Mouse (Mus musculus) midbrain, postnatal 0 days (tissue): ENCODE data around the gene Olfr635. TPM values are rescaled to one million over a fixed set of nuclear protein-coding genes. Genes with fewer than 3 reads are reported as not detected.

Source experiments
- ATAC-seq: fragments of 200-750 bp; cut with Nextera tagmentation; 2 replicates; pipeline ENCODE4 v1.8.0; 2017; ENCODE audit warnings: moderate number of reproducible peaks, mild to moderate bottlenecking, moderate TSS enrichment, moderate library complexity; ENCODE audit not compliant: low FRiP score
- DNase-seq: peaks from one replicate; pipeline ENCODE4 v3.0.0-alpha.2; 2015; ENCODE audit warnings: low spot score
- H3K27ac ChIP-seq: fragments of 300-500 bp; sonication (generic); 2 replicates; pipeline ENCODE4 v1.5.1; 2014; ENCODE audit warnings: low read depth, mild to moderate bottlenecking, low read length, mixed read lengths
- H3K27me3 ChIP-seq: fragments of 300-500 bp; sonication (generic); 2 replicates; pipeline ENCODE4 v1.6.1; 2014; ENCODE audit warnings: low read length, control low read depth, mixed read lengths; ENCODE audit not compliant: insufficient read depth
- H3K36me3 ChIP-seq: fragments of 300-500 bp; sonication (generic); 2 replicates; pipeline ENCODE4 v1.6.1; 2014; ENCODE audit warnings: low read length, control low read depth, mixed read lengths; ENCODE audit not compliant: insufficient read depth
- H3K4me1 ChIP-seq: fragments of 300-500 bp; sonication (generic); 2 replicates; pipeline ENCODE4 v1.6.1; 2014; ENCODE audit warnings: mild to moderate bottlenecking, control low read depth, antibody characterized with exemption, low read length, mixed read lengths; ENCODE audit not compliant: insufficient read depth
- H3K4me2 ChIP-seq: fragments of 300-500 bp; sonication (generic); 2 replicates; pipeline ENCODE4 v1.6.1; 2014; ENCODE audit warnings: low read depth, mild to moderate bottlenecking, low read length, mixed read lengths; ENCODE audit not compliant: poor library complexity, severe bottlenecking
- H3K4me3 ChIP-seq: fragments of 300-500 bp; sonication (generic); 2 replicates; pipeline ENCODE4 v1.5.1; 2014; ENCODE audit warnings: low read depth, mild to moderate bottlenecking, low read length, moderate library complexity
- H3K9ac ChIP-seq: fragments of 300-500 bp; sonication (generic); replicated peaks from 2 replicates; pipeline ENCODE4 v1.6.1; 2014; ENCODE audit warnings: mild to moderate bottlenecking, low read length, moderate library complexity, mixed read lengths; ENCODE audit not compliant: poor library complexity, severe bottlenecking
- H3K9me3 ChIP-seq: fragments of 300-500 bp; sonication (generic); 2 replicates; pipeline ENCODE4 v1.6.1; 2016; ENCODE audit warnings: low read length, control low read depth
- CTCF ChIP-seq: IDR thresholded peaks from 2 replicates; pipeline ENCODE4 v1.5.1; 2016; ENCODE audit warnings: antibody characterized with exemption, mild to moderate bottlenecking
- WGBS: fragments of 180-500 bp; shearing (Covaris S2); extraction: QIAGEN DNeasy Blood & Tissue Kit; methylation state at CpG from one replicate; pipeline ENCODE4 v1.1.7; 2014; 5-methylcytosine and 5-hydroxymethylcytosine counted together
- polyA plus RNA-seq: library from polyadenylated mRNA; unstranded; fragments of >200 nt; fragmentation: Nextera tagmentation; extraction: Ambion mirVana; gene quantifications from 2 replicates; pipeline ENCODE4 v1.2.1, GENCODE M21; 2015
- total RNA-seq: library from RNA; depleted of rRNA; stranded (reverse); fragments of >200 nt; gene quantifications from 2 replicates; pipeline ENCODE4 v1.2.3, GENCODE M21; 2014

Gene Olfr635
- total and polyA plus RNA-seq, 2 experiments from 2014 or later, result 0.01 TPM; not detected in 1

DNA sequence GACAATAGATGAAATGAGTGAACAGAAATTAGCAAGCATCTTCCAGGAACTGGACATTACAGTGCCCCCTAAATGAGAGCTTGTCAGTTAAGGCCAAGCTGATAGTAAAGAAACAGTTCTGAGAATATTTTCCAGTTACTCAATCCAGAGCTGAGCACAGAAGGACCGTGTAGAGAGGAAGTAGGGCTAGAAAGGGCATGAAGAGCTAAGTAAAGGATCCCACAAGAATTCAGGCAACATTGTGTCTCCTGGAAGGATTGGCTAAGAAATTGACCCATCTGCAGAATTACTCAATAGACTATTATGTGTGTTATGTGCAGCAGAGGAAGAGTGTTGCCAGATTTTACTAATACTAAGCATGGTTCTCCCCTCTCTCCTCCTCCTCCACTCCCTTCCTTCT lies 830 bp downstream of the Olfr635 start:
- Histone ChIP-seq H3K27ac (no peak overlapping the region), H3K4me2 (no peak overlapping the region), H3K4me1 (no peaks in the 10 kb centered on the region), H3K9ac (no peak overlapping the region), H3K4me3 (no peak overlapping the region), H3K27me3 (no peaks in the 10 kb centered on the region), H3K9me3 (no peaks in the 10 kb centered on the region), H3K36me3 (no peaks in the 10 kb centered on the region)
- no peak for ATAC-seq
- WGBS, result 38% methylated on average over 1 of the region's 1 CpGs
- no peak for TF ChIP-seq CTCF
- no peak for DNase-seq

DNA sequence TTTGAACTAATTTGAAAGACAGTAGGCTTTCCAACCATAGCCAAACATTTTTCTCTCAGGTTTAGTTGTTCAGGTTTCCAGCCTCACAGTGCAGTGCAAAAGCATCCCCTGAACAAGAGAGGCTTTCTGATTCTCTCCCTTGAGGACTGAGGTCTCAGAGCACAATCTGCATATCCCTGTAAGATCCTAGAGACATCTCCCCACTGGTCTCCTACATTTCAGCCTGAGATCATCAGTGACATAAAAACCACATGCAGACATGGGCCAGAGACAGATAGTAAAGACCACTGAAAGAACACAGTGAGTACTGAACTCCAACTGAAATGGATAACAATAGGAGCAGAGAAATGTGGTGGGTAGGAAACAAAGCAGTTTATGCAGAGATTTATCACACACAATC lies 27.5 kb downstream of the Olfr635 start, which contains the start of gene Olfr638:
Olfr638 (plus strand) TSS at position 301 of the 400 bp plus-strand sequence.
- TF ChIP-seq CTCF, result no peak
- no peaks in the 10 kb centered on the region for H3K27me3 ChIP-seq
- no peak for ATAC-seq

DNA sequence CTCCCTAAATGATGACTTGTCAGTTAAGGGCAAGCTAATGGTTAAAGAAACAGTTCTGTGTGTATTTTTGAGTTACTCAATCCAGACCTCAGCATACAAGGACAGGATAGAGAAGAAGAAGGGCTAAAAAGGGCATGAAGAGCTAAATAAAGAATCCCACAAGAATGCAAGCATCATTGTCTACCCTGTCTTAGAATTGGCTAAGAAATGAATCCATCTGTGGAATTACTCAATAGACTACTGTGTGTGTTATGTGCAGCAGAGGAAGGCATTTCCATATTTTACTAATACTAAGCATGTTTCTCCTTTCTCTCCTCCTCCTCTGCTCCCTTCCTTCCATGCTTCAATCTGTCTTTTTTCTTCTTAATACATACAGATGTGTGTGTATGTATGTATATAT lies 28.2 kb downstream of the Olfr635 start:
- no peak for TF ChIP-seq CTCF
- no peak overlapping the region for H3K27ac ChIP-seq
- no peak for DNase-seq
- no peaks in the 10 kb centered on the region for H3K36me3 ChIP-seq
- H3K27me3 ChIP-seq, result no peaks in the 10 kb centered on the region
- no peak for ATAC-seq
- H3K4me2 ChIP-seq, result no peak overlapping the region
- no peaks in the 10 kb centered on the region for H3K4me1 ChIP-seq
- no peak overlapping the region for H3K4me3 ChIP-seq
- H3K9ac ChIP-seq, result no peak overlapping the region
- H3K9me3 ChIP-seq, result no peaks in the 10 kb centered on the region

More for the DNA sequence above, 27.5 kb downstream of the Olfr635 start, which contains the start of gene Olfr638:
- DNase-seq, result no peak
- Histone ChIP-seq H3K9me3 (no peaks in the 10 kb centered on the region), H3K27ac (no peak within 1 kb of the TSS), H3K4me1 (no peaks in the 10 kb centered on the region), H3K36me3 (no peaks in the 10 kb centered on the region), H3K4me3 (no peak within 1 kb of the TSS), H3K9ac (no peak within 1 kb of the TSS), H3K4me2 (no peak within 1 kb of the TSS)

DNA sequence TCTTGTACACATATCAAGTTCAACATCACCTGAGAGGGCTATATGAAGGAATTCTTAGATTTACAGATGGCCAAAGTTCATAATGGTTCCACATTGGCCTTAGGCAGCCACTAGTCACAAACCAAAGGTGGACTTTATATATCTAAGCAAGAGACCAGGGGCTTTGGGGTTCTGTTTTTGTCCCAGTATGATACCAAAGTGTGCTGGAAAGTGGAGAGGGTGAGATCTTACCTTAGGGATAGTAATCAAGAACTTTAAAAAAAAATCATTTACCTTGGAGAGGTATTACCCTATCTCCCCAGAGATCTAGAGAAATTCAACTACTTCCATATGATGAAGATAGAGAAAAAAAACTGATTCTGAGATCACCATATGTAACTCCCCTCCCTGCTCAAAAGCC lies 46.3 kb downstream of the Olfr635 start, which contains the start of gene Olfr639:
Olfr639 (minus strand) TSS at position 101 of the 400 bp plus-strand sequence.
- Histone ChIP-seq H3K36me3 (no peaks in the 10 kb centered on the region), H3K4me3 (no peak within 1 kb of the TSS), H3K4me1 (no peaks in the 10 kb centered on the region), H3K4me2 (no peak within 1 kb of the TSS), H3K27ac (no peak within 1 kb of the TSS), H3K9me3 (no peaks in the 10 kb centered on the region), H3K9ac (no peak within 1 kb of the TSS), H3K27me3 (no peaks in the 10 kb centered on the region)
- no peak for DNase-seq
- TF ChIP-seq CTCF, result no peak
- no peak for ATAC-seq

DNA sequence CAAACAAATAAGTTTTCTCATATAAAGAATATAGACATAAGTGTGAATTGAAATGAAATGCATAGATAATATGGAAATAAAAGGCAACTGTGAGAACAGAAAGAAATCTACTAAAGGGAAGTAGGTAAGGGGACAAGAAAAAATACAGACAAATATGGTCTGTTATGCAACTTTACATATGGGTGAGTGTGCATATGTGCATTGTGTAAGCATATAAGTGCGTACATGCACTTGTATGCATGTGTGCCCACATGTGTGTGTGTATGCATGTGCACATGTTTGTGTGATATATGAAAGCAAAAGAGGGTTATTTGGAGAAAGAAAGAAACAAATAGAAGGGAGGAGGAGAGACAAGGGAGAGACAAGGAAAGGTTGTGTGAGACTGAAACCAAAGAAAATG lies 48.0 kb downstream of the Olfr635 start:
- DNase-seq (no peak), ATAC-seq (no peak)
- H3K27me3 ChIP-seq, result no peaks in the 10 kb centered on the region
- H3K9ac ChIP-seq, result no peak overlapping the region
- H3K4me2 ChIP-seq, result no peak overlapping the region
- no peak overlapping the region for H3K4me3 ChIP-seq
- TF ChIP-seq CTCF, result no peak
- H3K27ac ChIP-seq, result no peak overlapping the region
- H3K36me3 ChIP-seq, result no peaks in the 10 kb centered on the region
- no peaks in the 10 kb centered on the region for H3K9me3 ChIP-seq
- H3K4me1 ChIP-seq, result no peaks in the 10 kb centered on the region
- WGBS, result 96% methylated on average over 1 of the region's 1 CpGs

DNA sequence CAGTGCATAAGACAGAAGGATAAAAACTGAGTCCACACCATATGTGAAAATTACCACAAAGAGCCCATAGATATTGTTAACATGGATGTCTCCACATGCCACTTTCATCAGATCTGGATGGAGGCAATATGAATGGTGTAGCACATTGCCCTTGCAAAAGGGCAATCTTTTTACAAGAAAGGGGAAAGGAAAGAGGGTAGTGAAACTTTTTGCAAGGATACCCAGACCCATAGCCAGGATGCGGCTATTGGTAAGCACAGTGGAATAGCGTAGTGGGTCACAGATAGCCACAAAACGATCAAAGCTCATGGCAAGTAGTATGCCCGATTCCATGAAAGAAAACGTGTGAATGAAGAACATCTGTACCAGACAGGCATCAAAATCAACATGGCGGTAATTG lies 50.7 kb downstream of the Olfr635 start:
- no peak for ATAC-seq
- H3K27me3 ChIP-seq, result no peaks in the 10 kb centered on the region

More for the DNA sequence above, 50.7 kb downstream of the Olfr635 start:
- H3K36me3 ChIP-seq, result no peaks in the 10 kb centered on the region
- H3K27ac ChIP-seq, result no peak overlapping the region
- H3K4me1 ChIP-seq, result no peaks in the 10 kb centered on the region
- H3K4me2 ChIP-seq, result no peak overlapping the region
- H3K9me3 ChIP-seq, result no peaks in the 10 kb centered on the region
- 90% methylated on average over 6 of the region's 6 CpGs for WGBS
- H3K4me3 ChIP-seq, result no peak overlapping the region
- no peak for DNase-seq
- no peak overlapping the region for H3K9ac ChIP-seq
- no peak for TF ChIP-seq CTCF
